Mouse (Mus musculus): ENCODE data around the gene Zfyve27.

Gene Zfyve27

DNA sequence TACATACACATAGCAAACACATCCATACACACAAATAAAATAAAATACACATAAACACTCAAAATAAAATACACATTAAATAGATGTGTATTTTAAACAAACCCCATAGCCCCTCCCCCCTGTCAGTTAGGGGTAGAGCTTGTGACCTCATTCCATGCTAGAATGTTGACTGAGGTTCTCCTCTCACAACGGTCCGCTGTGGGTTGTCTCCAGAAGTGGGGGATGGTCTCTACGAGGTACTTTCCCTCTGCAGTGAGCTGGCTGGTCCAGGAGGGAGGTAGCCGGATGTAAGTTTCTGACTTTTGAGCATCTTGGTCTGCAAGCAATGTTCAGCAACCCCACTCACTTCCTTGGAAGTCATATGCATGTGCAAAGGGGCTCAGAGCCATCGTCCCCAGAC lies at the start of gene Zfyve27:
Gene Zfyve27 (plus strand): TSS at position 188 of the 400 bp plus-strand sequence.
- DNase-seq (ENCODE audit: low read depth, low spot score): no peak

DNA sequence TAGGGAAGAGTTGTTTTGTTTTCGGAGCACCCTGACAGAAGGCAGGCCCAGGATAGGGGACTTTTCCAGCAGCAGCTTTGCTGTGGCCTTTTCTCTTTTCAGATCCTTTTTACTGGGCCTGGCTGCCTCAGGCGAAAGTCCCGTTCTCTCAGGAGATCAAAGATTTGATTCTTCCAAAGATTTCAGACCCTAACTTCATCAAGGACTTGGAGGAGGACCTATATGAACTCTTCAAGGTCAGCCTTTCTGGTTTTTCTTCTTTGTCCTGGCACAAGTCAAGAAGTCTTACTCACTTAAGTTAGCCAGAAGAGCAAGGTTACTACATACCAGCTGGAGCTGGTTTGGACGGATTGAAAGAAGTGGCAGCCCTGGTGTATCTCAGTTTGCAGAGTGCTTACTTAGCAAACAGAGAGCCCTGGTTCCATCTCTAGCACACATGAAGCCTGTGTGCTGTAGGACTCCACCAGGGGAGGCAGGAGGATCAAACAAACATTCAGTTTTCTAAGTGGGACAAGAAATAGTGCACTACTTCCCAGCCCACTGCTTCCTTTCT lies 47.9 kb upstream of the Zfyve27 start:
- no peak for DNase-seq (ENCODE audit: low read depth, low spot score)

DNA sequence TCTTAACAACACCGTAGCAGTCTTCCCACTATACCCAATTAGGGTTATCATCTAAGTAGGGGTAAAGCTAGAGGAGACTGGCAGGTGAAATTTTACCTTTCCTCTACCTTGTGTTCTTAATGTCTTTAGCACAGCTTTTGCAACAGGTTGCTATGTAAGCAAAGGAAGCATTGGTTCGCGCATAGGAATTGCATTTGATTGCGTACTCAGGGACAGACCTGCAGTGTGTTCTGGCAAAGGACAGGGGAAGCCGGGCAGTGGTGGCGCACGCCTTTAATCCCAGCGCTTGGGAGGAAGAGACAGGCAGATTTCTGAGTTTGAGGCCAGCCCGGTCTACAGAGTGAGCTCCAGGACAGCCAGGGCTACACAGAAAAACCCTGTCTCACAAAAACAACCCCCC lies 45.6 kb upstream of the Zfyve27 start:
- no peak for DNase-seq (ENCODE audit: low read depth, low spot score)

DNA sequence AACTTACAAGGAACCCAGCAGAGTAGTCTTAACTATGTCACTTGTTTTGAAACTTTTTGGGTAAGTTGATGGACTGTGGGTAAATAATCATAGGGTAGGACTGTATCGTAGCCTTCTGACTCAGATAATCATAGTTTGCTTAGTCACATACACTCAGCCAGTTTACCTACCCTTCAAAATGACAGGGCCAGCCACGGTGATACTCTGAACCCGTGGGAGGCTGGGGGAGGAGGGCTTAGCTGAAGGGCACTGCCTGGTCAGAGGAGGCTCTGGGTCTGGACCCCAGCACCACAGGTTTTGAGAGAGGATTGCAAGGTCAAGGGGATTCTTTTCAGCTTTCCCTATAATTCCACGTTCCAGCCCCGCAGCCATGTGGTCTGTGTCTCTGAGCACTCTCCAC lies 45.2 kb upstream of the Zfyve27 start:
- DNase-seq (ENCODE audit: low read depth, low spot score): no peak

DNA sequence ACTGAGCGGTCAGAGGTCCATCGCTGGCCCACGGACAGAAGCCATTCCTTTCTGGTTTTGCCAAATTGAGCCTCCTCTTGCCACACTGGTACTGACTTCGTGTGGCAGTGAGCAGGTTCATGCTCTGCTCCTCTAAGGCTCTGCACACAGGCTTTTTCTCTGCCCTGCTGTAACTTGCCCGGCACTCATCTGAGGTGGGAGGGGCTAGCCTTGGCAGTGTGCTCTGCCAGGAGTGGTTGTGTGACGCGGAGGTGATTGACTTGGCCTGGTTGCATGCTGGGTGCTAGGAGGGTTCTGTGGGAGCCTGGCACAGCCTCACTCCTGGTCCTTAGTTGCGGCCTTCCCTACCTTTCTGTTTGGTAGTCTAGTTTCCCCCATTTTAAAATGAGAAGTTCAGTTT lies 43.3 kb upstream of the Zfyve27 start:
- no peak for DNase-seq (ENCODE audit: low read depth, low spot score)

DNA sequence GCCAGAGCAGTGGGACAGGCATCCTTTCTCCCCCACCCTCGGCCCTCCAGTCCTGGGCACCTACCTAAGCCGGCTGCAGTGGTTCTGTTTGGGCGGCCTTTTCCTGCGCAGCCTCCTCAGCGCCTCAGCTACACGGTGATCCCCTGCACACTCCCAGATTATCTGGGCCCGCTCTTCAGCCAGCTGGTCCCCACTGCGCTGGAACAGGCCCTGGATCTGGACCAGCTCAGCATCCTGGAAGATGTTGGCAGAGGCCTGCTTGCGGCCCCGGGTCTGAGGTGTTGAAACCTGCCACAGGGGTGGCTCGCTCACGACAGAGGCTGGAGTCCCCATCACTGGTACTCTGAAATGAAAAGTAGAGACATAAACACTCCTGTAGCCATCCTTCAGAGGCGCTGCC lies 39.1 kb upstream of the Zfyve27 start:
- no peak for DNase-seq (ENCODE audit: low read depth, low spot score)

DNA sequence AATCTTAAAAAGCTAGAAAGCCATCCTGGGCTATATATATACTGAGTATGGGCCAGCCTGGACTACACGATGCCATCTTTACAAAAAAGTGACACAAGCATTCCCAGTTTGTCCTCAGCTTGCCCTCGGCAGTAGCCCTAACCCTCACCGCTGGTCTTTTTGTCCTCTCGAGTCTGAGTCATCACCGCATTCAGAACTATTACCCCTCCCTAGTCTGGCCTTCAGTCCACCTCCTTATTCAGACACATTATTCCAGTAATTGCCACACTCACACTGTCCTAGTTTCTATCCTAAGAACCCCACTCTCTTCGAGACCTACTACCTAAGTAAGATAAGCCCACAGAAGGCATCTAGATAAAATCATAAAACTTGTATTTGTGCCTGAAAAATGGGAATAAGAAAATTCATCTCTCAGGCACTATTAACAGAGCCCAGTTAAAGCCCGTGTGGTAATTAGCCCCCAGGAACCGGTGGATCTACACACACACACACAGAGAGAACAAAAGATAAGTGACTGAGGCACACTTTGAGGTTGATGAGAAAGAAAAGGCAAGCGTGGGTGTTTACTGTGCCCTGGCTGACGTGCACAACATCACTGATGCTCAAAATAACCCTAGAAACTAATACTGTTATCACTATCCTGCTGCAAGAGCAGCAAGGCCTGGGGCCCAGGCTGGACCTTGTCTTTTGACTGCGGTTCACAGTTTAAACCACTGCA lies 38.1 kb upstream of the Zfyve27 start:
- DNase-seq (ENCODE audit: low read depth, low spot score): no peak

DNA sequence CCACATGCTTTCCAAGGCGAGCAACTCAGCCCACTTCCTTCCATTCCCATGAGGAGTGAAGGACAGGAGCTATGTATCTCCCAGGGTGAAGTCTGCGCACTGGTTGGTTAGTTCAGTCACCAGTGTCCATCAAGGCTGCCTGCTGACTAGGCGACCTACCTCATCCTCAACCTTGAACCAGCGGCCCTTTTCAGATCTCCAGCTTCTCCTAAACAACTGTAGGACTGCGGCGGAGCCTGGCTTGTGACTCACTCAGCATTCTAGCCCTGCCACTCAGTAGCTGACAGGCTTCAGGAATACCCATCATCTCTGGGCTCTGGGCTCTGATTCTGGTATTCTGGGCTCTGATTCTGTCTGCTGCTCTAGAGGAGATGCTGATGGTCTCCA lies 37.5 kb upstream of the Zfyve27 start:
- DNase-seq (ENCODE audit: low read depth, low spot score): no peak

- DNase-seq (ENCODE audit: low read depth, low spot score): no peak
These were observed 36.7 kb upstream of the Zfyve27 start for GRCm38 (mm10) chr19:42127024-42127423.

DNA sequence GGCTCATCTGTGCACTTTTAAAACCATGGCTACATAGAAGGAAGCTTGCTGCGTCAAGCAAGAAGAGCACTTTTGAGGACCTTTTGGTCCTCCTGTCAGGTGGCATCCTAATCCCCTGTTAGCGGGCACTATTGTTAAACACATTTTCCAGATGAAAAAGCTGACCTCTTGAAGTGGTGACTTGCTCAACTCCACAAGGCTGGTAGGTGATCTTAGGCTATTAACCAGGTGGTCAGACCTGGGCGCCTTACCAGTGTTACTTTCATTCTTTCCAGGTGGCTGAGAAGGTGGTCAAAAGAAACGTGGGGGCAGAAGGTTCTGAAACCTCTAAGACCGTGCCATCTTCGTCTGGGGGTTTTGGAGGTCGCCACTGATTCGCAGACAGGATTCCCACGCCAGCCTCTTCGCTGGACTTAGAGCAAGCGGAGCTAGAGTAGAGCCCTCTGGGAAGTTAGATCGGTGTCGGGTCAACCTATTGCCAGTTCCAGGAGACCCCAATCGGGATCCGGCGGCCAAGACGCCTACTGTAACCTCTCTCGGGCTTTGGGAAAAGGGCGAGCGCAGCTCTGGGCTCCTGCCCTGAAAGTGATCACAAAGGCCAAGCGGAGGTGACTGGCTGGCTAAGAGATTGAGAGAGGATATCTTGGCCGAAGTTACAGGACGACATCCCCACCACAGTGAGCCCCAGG lies 35.6 kb upstream of the Zfyve27 start:
- no peak for DNase-seq (ENCODE audit: low read depth, low spot score)

- peak; percentile 78 for DNase-seq (ENCODE audit: low read depth, low spot score)
These were observed 34.8 kb upstream of the Zfyve27 start, which contains the start of gene Avpi1 for GRCm38 (mm10) chr19:42128787-42129508. Avpi1 (minus strand) TSS chr19:42129059.

DNA sequence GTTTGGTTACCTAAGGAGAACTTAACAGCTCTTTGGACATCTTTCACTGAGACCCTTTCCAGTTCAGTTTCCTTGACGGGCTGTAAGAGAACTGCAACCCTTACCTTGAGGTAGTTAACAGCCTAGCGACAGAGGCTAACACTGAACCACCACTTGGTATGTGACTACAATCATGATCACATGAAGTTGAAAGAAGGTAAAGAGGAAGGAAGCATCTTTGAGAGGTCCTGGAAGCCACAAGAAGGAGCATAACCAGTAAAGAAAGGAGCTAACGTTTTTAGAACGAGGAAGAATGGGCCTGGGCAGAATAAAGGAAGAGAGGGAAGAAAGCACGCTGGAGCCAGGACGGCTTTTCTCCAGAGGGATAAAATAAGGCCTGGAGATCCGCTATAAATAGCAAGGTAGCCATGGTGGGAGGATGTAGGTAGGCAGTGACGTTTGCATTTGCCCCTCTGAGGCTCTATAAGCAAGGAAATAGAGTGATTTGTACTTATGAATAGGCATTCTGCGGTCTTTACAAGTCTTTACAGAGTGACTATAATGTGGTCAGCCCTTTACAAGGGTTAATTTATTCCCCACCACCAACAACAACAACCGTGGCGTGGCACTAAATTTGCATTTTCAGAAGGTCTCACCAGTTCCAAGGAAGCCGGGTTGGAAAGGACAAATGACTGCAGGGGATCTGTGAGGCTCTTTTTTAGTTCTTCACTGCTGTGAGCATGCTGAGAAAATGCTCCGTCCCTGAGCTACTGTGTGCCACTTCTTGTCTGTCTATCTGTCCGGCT lies 34.0 kb upstream of the Zfyve27 start:
- DNase-seq (ENCODE audit: low read depth, low spot score): no peak

- no peak for DNase-seq (ENCODE audit: low read depth, low spot score)
These were observed 33.5 kb upstream of the Zfyve27 start for GRCm38 (mm10) chr19:42130294-42130606.

- DNase-seq (ENCODE audit: low read depth, low spot score): no peak
These were observed 32.6 kb upstream of the Zfyve27 start for GRCm38 (mm10) chr19:42131101-42131500.

DNA sequence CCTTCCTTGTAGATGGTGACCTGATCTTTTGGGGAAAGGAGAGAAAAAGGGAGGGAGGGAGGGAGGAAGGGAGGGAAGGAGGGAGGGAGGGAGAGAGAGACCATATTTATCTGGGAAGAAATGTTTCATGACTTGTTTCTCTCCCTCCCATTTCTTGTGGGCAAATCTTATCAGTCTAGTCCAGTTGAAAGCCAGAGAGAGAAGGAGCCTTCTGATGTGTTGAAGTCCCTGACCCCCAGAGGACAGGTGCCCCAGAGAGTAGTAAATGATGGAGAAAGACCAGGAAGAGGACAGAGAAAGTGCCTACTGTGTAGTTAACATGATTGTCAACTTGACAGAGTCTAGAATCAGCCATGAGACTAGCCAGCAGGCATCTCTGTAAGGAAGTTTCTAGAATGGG lies 28.7 kb upstream of the Zfyve27 start:
- no peak for DNase-seq (ENCODE audit: low read depth, low spot score)

DNA sequence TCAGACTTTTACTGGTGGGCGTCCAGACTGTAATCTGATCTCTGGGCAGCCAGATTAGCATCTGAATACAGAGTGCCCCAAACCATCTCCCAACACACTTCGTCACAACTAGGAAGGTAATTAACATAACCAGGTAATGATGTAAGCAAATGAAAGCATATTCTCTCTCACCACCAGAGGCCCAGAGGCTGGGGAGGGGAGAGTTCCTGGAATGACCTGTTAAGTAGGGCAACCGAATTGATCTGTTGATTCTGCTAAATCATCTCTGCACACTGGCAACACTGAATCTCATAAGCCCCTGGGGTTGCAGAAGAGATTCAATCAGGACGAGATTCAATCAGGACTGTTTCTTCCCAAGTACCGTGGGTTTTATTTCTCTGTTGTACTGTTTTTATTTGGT lies 27.6 kb upstream of the Zfyve27 start:
- no peak for DNase-seq (ENCODE audit: low read depth, low spot score)

DNA sequence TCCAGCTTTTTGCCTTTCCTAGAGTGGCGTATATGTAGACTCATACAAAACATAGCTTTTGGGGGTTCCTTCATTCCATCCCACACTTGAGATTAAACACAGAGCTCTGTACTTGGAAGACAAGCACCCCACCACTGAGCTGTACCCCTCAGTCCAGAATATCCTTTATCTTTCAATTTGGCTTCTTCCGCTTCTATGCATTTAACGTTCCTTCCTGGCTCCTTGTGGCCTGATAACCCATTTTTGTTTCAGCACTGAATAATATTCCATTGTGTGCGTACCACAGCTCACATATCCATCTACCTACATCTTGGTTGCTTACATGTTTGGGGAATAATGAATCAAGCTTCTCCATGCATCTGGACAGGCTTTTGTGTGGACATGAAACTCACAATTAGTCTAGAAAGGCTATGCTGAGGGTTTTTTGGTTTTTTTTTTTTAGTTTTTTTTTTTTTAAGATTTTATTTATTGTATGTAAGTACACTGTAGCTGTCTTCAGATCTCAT lies 26.5 kb upstream of the Zfyve27 start:
- DNase-seq (ENCODE audit: low read depth, low spot score): no peak

DNA sequence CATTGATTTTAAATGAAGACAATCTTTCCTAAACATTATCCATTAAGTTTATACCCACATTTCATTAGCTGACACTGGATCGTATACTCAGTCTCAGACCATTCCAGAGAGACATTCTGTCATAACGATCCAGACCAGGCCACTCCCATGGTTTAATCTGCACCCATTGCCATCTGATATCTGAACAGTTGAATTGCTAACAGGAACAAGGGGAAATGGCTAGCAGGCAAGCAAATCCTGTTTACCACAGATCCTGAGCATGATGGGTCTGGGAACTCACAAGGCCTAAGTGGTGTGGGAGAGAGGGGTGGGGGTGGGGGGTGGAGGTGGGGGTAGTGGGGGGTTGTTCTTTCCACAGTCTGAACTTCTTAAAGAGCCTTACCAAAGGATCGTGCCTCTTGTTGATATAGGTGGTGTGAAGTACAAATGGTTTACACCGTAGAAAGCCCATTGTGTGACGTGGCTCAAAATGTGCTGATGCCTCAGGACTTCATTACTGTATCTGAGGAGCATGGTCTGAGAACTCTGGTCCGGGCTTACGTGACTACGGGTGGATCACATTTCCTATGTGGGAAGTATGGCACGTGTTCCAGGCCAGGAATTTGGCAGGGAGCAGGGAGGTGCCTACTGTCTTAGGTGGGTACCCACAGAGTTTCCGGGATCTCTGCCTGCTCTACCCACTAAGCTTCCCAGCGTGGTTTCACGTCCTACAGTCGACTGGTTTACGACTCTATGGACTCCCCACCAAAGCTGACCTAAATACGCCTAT lies 25.1 kb upstream of the Zfyve27 start:
- DNase-seq (ENCODE audit: low read depth, low spot score): no peak

DNA sequence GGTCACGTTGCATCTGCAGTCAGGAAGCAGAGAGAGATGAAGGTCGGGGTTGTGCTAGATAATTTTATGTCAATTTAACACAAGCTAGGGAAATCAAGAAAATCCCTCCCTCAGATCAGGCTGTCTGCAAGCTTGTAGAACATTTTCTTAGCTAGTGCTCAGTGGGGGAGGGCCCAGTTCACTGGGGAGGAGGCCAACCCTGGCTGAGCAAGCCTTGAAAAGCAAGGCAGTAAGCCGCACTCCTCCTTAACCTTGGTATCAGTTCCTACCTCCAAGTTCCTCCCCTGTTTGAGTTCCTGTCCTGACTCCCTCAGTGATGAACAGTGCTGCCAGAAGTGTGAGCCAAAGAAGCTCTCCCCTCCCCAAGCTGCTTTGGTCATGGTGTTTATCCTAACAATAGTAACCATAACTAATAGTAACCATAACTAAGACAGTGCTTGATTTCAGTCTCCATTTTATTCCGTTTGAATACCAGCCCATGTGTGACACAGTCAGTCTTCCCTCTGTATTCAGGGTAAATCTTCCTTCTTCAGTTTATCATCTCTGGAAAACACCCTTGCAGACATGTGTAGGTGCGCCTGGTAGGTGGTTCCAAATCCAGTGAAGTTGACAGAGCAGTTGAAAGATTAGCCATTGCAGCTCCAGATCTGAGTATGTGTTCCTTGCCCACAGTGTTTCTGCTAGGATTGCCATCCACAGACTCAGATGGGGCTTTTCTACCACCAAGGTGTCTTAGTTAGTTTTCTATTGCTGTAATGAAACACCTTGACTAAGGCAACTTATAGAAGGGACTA lies 23.8 kb upstream of the Zfyve27 start:
- no peak for DNase-seq (ENCODE audit: low read depth, low spot score)

GRCm38 (mm10) chr19:42141998-42142397 lies 21.8 kb upstream of the Zfyve27 start:
- DNase-seq (ENCODE audit: low read depth, low spot score): no peak

Measured in c-Kit-negative CD71-positive TER-119-positive erythroid progenitor cells, embryonic 14.5 days (primary cell).